Mouse (Mus musculus) bone marrow, adult 2 months (tissue): ENCODE results near the gene Fads6.

Experiments
- CTCF ChIP-seq: fragments of 200-500 bp; IDR thresholded peaks from 2 replicates; pipeline ENCODE4 v1.5.1; 2011; ENCODE audit warnings: low read length, control low read depth; ENCODE audit not compliant: control insufficient read depth, insufficient read depth
- POLR2A ChIP-seq: fragments of 200-500 bp; IDR thresholded peaks from 2 replicates; pipeline ENCODE4 v1.6.1; 2011; ENCODE audit warnings: low read depth, mild to moderate bottlenecking, control low read depth, low read length, borderline replicate concordance; ENCODE audit not compliant: control insufficient read depth

DNA sequence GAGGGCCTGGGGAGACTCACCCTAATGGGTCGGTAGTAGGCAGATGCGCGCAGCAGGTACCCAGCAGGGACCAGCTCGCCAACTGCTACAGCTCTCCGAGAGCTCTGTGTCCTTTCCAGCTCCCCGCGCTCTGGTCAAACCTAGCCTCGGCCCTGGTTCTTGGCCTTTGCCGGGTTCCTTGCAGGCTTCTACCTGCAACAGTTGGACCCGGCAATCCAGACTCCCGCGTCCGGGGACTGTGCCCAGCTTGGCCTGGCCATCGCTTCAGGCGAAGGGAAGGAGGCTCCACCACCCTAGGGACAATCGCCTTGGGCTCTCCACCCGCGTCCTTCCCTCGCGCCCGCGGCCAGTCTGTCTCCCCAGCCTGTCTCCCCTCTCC, 31.1 kb downstream of the Fads6 start:
- TF ChIP-seq POLR2A (no peak), CTCF (no peak)
